Mouse (Mus musculus): ENCODE results near the gene Ech1.

- no peak for TF ChIP-seq CTCF (IDR thresholded peaks at IDR 0.05; ENCODE audit: low read depth)
- no peak for TF ChIP-seq EP300 (optimal IDR thresholded peaks at IDR 0.05)
These were observed 55.5 kb downstream of the Ech1 start for GRCm38 (mm10) chr7:28880554-28880953.
